Mouse (Mus musculus) small intestine, adult 2 months (tissue): ENCODE results near the gene Comt.

Experiments
- CTCF ChIP-seq: fragments of 200-500 bp; IDR thresholded peaks from 2 replicates; pipeline ENCODE4 v1.5.1; 2012; ENCODE audit warnings: low read depth, mild to moderate bottlenecking, control low read depth, inconsistent platforms, low read length, moderate library complexity, mixed read lengths; ENCODE audit not compliant: insufficient replicate concordance, insufficient read length; ENCODE audit errors: extremely low read depth
- POLR2A ChIP-seq: fragments of 200-500 bp; IDR thresholded peaks from 2 replicates; pipeline ENCODE4 v1.6.1; 2012; ENCODE audit warnings: low read depth, mild to moderate bottlenecking, control low read depth, inconsistent platforms, low read length, moderate library complexity

GRCm38 (mm10) chr16:18459955-18460370 is 33.3 kb upstream of the Comt start:
- no peak for TF ChIP-seq CTCF
- TF ChIP-seq POLR2A: no peak; the same call in 1 of the 2 replicates
